Mouse (Mus musculus) bone marrow, adult 2 months (tissue): ENCODE measurements at regions not wholly inside any gene's neighbourhood (a gene's known extent, or its start where the extent isn't known, plus 50 kb on each side); places are given as distances from the start of the nearest gene placed in this dataset.

ENCODE experiments used
- CTCF ChIP-seq: fragments of 200-500 bp; IDR thresholded peaks from 2 replicates; pipeline ENCODE4 v1.5.1; 2011; ENCODE audit warnings: low read length, control low read depth; ENCODE audit not compliant: control insufficient read depth, insufficient read depth
- POLR2A ChIP-seq: fragments of 200-500 bp; IDR thresholded peaks from 2 replicates; pipeline ENCODE4 v1.6.1; 2011; ENCODE audit warnings: low read depth, mild to moderate bottlenecking, control low read depth, low read length, borderline replicate concordance; ENCODE audit not compliant: control insufficient read depth

- no peak for TF ChIP-seq CTCF
- no peak for TF ChIP-seq POLR2A
Measured at GRCm38 (mm10) chr1:71923731-71924130, 270.7 kb upstream of the Fn1 start.
